Mouse (Mus musculus) ES-E14 (cell line): ENCODE results near the gene Rhog. TPM values are rescaled to one million over a fixed set of nuclear protein-coding genes. Genes with fewer than 3 reads are reported as not detected.

ENCODE experiments used
- DNase-seq: peaks from one replicate; pipeline ENCODE4 v3.0.0-alpha.2; 2013; ENCODE audit warnings: low read depth, low spot score
- H3K27ac ChIP-seq: 2 replicates; pipeline ENCODE4 v1.5.1; 2012; ENCODE audit warnings: low read depth, mild to moderate bottlenecking, low read length, moderate library complexity, mixed read lengths; ENCODE audit not compliant: poor library complexity, insufficient read depth, severe bottlenecking
- H3K36me3 ChIP-seq: 2 replicates; pipeline ENCODE4 v1.6.1; 2012; ENCODE audit warnings: mild to moderate bottlenecking, low read length, moderate library complexity, mixed read lengths; ENCODE audit not compliant: control insufficient read depth, poor library complexity, insufficient read depth, severe bottlenecking
- H3K4me1 ChIP-seq, 2 experiments: fragments of 150-350 bp in 1 of 2; sonication (generic) in 1 of 2; 2 replicates each; pipeline ENCODE4 v1.6.1; 2012; ENCODE audit warnings: low read length in 2 of 2, mild to moderate bottlenecking in 1 of 2, mixed read lengths in 1 of 2; ENCODE audit not compliant: control insufficient read depth in 2 of 2, insufficient read depth in 2 of 2, poor library complexity in 1 of 2
- H3K4me3 ChIP-seq, 2 experiments: fragments of 150-350 bp in 1 of 2; sonication (generic) in 1 of 2; 2 replicates each; pipeline ENCODE4 v1.5.1; 2012; ENCODE audit warnings: low read length in 2 of 2, low read depth in 1 of 2, mild to moderate bottlenecking in 1 of 2, mixed read lengths in 1 of 2; ENCODE audit not compliant: insufficient read depth in 1 of 2, poor library complexity in 1 of 2, severe bottlenecking in 1 of 2
- H3K9ac ChIP-seq: 2 replicates; pipeline ENCODE4 v1.6.1; 2012; ENCODE audit warnings: low read depth, mild to moderate bottlenecking, low read length, mixed read lengths; ENCODE audit not compliant: poor library complexity, insufficient read depth, severe bottlenecking
- H3K9me3 ChIP-seq: fragments of 150-350 bp; sonication (generic); 2 replicates; pipeline ENCODE4 v1.6.1; 2012; ENCODE audit warnings: low read depth, mild to moderate bottlenecking, low read length; ENCODE audit not compliant: control insufficient read depth, insufficient read depth
- CHD2 ChIP-seq: IDR thresholded peaks from 2 replicates; pipeline ENCODE4 v1.6.1; 2014; ENCODE audit warnings: mild to moderate bottlenecking, low read depth, low read length, inconsistent platforms
- HCFC1 ChIP-seq: IDR thresholded peaks from 2 replicates; pipeline ENCODE4 v1.6.1; 2012; ENCODE audit warnings: low read length, inconsistent platforms, borderline replicate concordance; ENCODE audit not compliant: insufficient read depth
- MAFK ChIP-seq: IDR thresholded peaks from 2 replicates; pipeline ENCODE4 v1.6.1; 2014; ENCODE audit warnings: mild to moderate bottlenecking, low read depth, low read length, inconsistent platforms; ENCODE audit not compliant: insufficient read depth
- ZC3H11A ChIP-seq: IDR thresholded peaks from 2 replicates; pipeline ENCODE4 v1.6.1; 2012; ENCODE audit warnings: low read depth, mild to moderate bottlenecking, inconsistent platforms, low read length, borderline replicate concordance
- ZNF384 ChIP-seq: IDR thresholded peaks from 2 replicates; pipeline ENCODE4 v1.6.1; 2012; ENCODE audit warnings: low read depth, low read length, inconsistent platforms
- in situ Hi-C, 2 experiments: fragments of 600-800 bp; cut with MboI; formaldehyde crosslinking; loops; one replicate each; pipeline ENCODE4 v1.15.1; 2025; ENCODE audit warnings: low sequenced_read_pairs in 2 of 2, inconsistent platforms in 1 of 2; ENCODE audit not compliant: unreplicated experiment in 2 of 2
- total RNA-seq: library from RNA; depleted of rRNA; stranded (reverse); fragments of 300-350 nt; gene quantifications from 2 replicates; pipeline ENCODE4 v1.2.3, GENCODE M21; 2012; rRNA removed

Gene Rhog
- total RNA-seq = 3.8 and 4.3 TPM in 2 replicates

GRCm38 (mm10) chr7:102255954-102256353 is at the start of gene Rhog:
TSS of gene Rhog (minus strand) at chr7:102256054.
- Histone ChIP-seq H3K9me3 (no peaks in the 10 kb centered on the region), H3K4me3 (no peak within 1 kb of the TSS), H3K36me3 (no peaks in the 10 kb centered on the region), H3K27ac (no peak within 1 kb of the TSS), H3K4me1 (peaks cover 0 to 2% of the 10 kb centered on the region in 2 experiments; a peak in 1 of 4 replicates), H3K9ac (no peak within 1 kb of the TSS)
- in situ Hi-C loops = loop anchor here in 1 of 2 experiments (10.0 kb wide), 1 partner anchor 169 kb away; no protein-coding TSS in a partner anchor
- no peak for DNase-seq
- TF ChIP-seq MAFK (no peak), HCFC1 (no peak), CHD2 (no peak), ZNF384 (no peak), ZC3H11A (no peak)

DNA sequence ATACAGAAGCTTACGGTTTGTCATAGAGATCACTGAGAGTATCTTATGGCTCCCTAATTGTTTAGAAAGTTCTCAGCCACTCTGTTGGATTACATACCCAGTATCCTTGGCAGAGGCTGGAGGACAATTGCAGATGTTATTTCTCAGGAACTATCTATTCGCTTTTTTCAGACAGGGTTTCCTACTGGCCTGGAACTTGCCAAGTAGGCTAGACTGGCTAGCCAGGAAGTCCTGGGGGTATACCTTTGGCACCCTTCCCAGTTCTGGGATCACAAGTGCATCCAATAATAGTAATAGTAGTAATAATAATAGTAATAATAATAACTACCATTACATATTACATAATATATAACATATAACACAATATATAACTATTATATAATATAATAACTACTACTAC is 49.7 kb upstream of the Rhog start:
- Histone ChIP-seq H3K27ac (no peak overlapping the region), H3K4me3 (no peak overlapping the region), H3K36me3 (no peaks in the 10 kb centered on the region), H3K9ac (no peak overlapping the region), H3K9me3 (no peaks in the 10 kb centered on the region), H3K4me1 (no peaks in the 10 kb centered on the region)
- DNase-seq = no peak
- no peak for TF ChIP-seq ZNF384
- no peak for TF ChIP-seq ZC3H11A
- TF ChIP-seq HCFC1 = no peak
- no peak for TF ChIP-seq MAFK
- no peak for TF ChIP-seq CHD2
- in situ Hi-C loops = no loop called here

DNA sequence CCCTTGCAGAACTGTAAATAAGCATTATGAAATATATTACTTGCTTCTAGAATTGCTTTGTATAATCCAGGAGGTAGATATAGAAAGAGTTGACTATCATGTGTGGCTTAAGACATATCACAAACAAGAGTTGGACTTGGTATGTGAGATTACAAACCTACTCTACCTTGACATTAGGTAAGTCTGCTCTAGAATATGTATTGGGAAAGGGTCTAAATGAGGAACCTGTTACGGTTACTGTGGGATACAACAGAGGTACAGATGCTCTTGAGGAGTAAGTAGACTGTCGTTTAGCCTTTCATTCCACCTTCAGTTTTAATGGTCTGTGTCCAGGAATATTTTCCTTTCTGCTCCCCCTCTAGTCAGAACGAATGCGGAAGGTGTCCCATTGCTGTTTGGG is 46.6 kb upstream of the Rhog start:
- in situ Hi-C loops = no loop called here

GRCm38 (mm10) chr7:102300761-102301160 is 44.9 kb upstream of the Rhog start:
- Histone ChIP-seq H3K9ac (no peak overlapping the region), H3K36me3 (no peaks in the 10 kb centered on the region), H3K27ac (no peak overlapping the region), H3K4me3 (no peak overlapping the region), H3K9me3 (no peaks in the 10 kb centered on the region), H3K4me1 (no peaks in the 10 kb centered on the region)
- in situ Hi-C loops = no loop called here
- no peak for DNase-seq
- TF ChIP-seq CHD2 (no peak), ZNF384 (no peak), HCFC1 (no peak), MAFK (no peak), ZC3H11A (no peak)

More for the DNA sequence above, 46.6 kb upstream of the Rhog start:
- Histone ChIP-seq H3K36me3 (no peaks in the 10 kb centered on the region), H3K9ac (no peak overlapping the region), H3K9me3 (no peaks in the 10 kb centered on the region), H3K4me1 (no peaks in the 10 kb centered on the region), H3K4me3 (no peak overlapping the region), H3K27ac (no peak overlapping the region)
- no peak for DNase-seq
- TF ChIP-seq ZNF384 (no peak), HCFC1 (no peak), ZC3H11A (no peak), CHD2 (no peak), MAFK (no peak)

- in situ Hi-C loops = no loop called here
- no peak for TF ChIP-seq CHD2
- Histone ChIP-seq H3K9me3 (no peaks in the 10 kb centered on the region), H3K27ac (no peak overlapping the region), H3K4me3 (no peak overlapping the region), H3K36me3 (no peaks in the 10 kb centered on the region), H3K9ac (no peak overlapping the region), H3K4me1 (no peaks in the 10 kb centered on the region)
- DNase-seq = no peak
These were observed 37.4 kb upstream of the Rhog start for GRCm38 (mm10) chr7:102293234-102293633.
